Comparison of ENCODE assay signal across 11 mouse cellular contexts in the genomic region with DNA sequence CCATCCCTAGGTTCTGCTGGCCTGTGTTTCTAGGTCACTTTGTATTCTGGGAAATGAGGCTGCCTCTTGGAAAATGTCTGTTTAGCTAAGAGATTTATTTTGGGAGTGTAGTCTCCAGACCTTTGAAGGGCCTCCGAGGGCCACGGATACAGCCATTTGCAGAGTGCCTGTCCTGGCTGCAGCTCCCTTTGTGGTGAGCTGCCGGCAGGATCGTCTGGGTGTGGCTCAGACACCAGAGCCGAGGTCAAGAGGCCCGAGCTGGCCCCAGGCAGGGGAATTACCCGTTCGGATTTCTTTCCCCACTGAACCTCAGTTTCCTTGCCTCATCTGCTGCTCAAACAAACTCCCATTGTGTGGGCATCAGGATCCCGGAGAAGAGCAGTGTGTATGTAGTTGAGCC. TPM values are rescaled to one million over a fixed set of nuclear protein-coding genes. Genes with fewer than 3 reads are reported as not detected.
DNase-seq lines count a peak whose midpoint lies in the region; ATAC-seq and TF ChIP-seq lines count a peak whose summit lies in the region.
"Had no signal": no experiment of that assay in that cellular context is flagged by ENCODE, and none has a peak within 500 bp of the region (broad histone marks: within the 10 kb centered on the region; RNA-seq: fewer than 3 reads in every experiment).

No protein-coding gene starts in this region.

- H3K27me3 ChIP-seq in heart, adult 2 months (ENCODE audit: control insufficient read depth, insufficient read depth, low read length): no peaks in the 10 kb centered on the region
- no peaks in the 10 kb centered on the region for H3K27me3 ChIP-seq in ES-Bruce4 (ENCODE audit: control insufficient read depth, insufficient read depth, low read length, poor library complexity, severe bottlenecking)
- H3K27me3 ChIP-seq in heart, embryonic 11.5 days (ENCODE audit: control insufficient read depth, insufficient read depth, low read length): peaks cover 8% of the 10 kb centered on the region; the same call in 1 of the 2 replicates
- H3K27me3 ChIP-seq: neural tube, embryonic 12.5 days had no signal

- H3K4me3 ChIP-seq in heart, adult 2 months: no peak overlapping the region
- no peak overlapping the region for H3K4me3 ChIP-seq in ES-Bruce4 (ENCODE audit: low read depth, low read length)
- H3K4me3 ChIP-seq in heart, embryonic 11.5 days (ENCODE audit: low read depth, low read length): no peak overlapping the region
- no peak overlapping the region for H3K4me3 ChIP-seq in layer of hippocampus, adult 2 months
- H3K4me3 ChIP-seq: neural tube, embryonic 12.5 days had no signal

- no peak for ATAC-seq in heart, embryonic 11.5 days (replicated peaks; ENCODE audit: insufficient number of reproducible peaks, low FRiP score, low TSS enrichment)

- no peaks in the 10 kb centered on the region; the same call in 1 of the 2 replicates for H3K36me3 ChIP-seq in heart, adult 2 months (ENCODE audit: control insufficient read depth, insufficient read depth, low read length)
- no peaks in the 10 kb centered on the region for H3K36me3 ChIP-seq in ES-Bruce4 (ENCODE audit: control insufficient read depth, insufficient read depth, low read length, poor library complexity, severe bottlenecking)
- H3K36me3 ChIP-seq in heart, embryonic 11.5 days (ENCODE audit: control insufficient read depth, insufficient read depth, low read length): no peaks in the 10 kb centered on the region
- H3K36me3 ChIP-seq: neural tube, embryonic 12.5 days had no signal

- TF ChIP-seq CTCF in heart, adult 2 months (IDR thresholded peaks at IDR 0.05): no peak
- no peak for TF ChIP-seq CTCF in ES-Bruce4 (IDR thresholded peaks at IDR 0.05; ENCODE audit: low read depth, low read length)
- TF ChIP-seq CTCF in layer of hippocampus, adult 2 months (conservative IDR thresholded peaks at IDR 0.05): no peak

- DNase-seq in heart, adult 2 months: peak; percentile 57 to 65
- DNase-seq in heart, postnatal 10 days: no peak
- peak; percentile 44 for DNase-seq in adrenal gland, postnatal 14 days
- DNase-seq in layer of hippocampus, adult 2 months (ENCODE audit: low spot score in 2 of 2): no peak
- no peak for DNase-seq in thymus, postnatal 14 days
- no peak for DNase-seq in natural killer cell, adult 2 months (ENCODE audit: low spot score in 2 of 2)
- DNase-seq: cerebellum, adult 8-10 months; kidney, postnatal 4 days had no signal

- intact Hi-C loops in heart, adult 2 months (cut with DNase I): loop anchor here (5.0 kb wide), 1 partner anchor 34 kb away; no protein-coding TSS in a partner anchor
- intact Hi-C loops in heart, postnatal 10 days (cut with DNase I): no loop called here

- peak overlapping the region; percentile 65 for H3K27ac ChIP-seq in heart, adult 2 months
- no peak overlapping the region for H3K27ac ChIP-seq in ES-Bruce4 (ENCODE audit: insufficient read depth, low read length)
- H3K27ac ChIP-seq in heart, embryonic 11.5 days (ENCODE audit: low read depth, low read length): 0 out of 2 replicates have a peak overlapping the region, but pooled peaks have one; percentile 22
- H3K27ac ChIP-seq in layer of hippocampus, adult 2 months: no peak overlapping the region
- H3K27ac ChIP-seq: neural tube, embryonic 12.5 days had no signal

- H3K4me2 ChIP-seq in heart, embryonic 11.5 days: no peak overlapping the region
- H3K4me2 ChIP-seq: neural tube, embryonic 12.5 days had no signal

- 18% methylated on average over 9 of the region's 9 CpGs for WGBS in heart, adult 2 months
- WGBS in heart, embryonic 11.5 days (ENCODE audit: insufficient replicate concordance): 17% methylated on average over 9 of the region's 9 CpGs

- no peaks in the 10 kb centered on the region for H3K79me2 ChIP-seq in heart, adult 2 months (replicated peaks; ENCODE audit: control insufficient read depth, insufficient read depth, low read length)

- no peaks in the 10 kb centered on the region for H3K9me3 ChIP-seq in ES-Bruce4 (replicated peaks; ENCODE audit: control insufficient read depth, insufficient read depth, low read length, poor library complexity, severe bottlenecking)
- H3K9me3 ChIP-seq in heart, embryonic 11.5 days (replicated peaks; ENCODE audit: control insufficient read depth, low read length): no peaks in the 10 kb centered on the region
- H3K9me3 ChIP-seq: neural tube, embryonic 12.5 days had no signal

- TF ChIP-seq EP300 in heart, adult 2 months (IDR thresholded peaks at IDR 0.05; ENCODE audit: insufficient read depth, low read depth, low read length): no peak
- 0 out of 2 replicates have a peak, but pooled peaks have one; percentile 3 for TF ChIP-seq EP300 in ES-Bruce4 (IDR thresholded peaks at IDR 0.05; ENCODE audit: insufficient read depth, low read depth, low read length)

- no peak overlapping the region for H3K9ac ChIP-seq in heart, adult 2 months (ENCODE audit: low read depth, low read length)
- H3K9ac ChIP-seq in ES-Bruce4 (ENCODE audit: low read depth, poor library complexity, severe bottlenecking): no peak overlapping the region
- 0 out of 2 replicates have a peak overlapping the region, but pooled peaks have one; percentile 28 for H3K9ac ChIP-seq in heart, embryonic 11.5 days (ENCODE audit: low read depth, low read length)
- H3K9ac ChIP-seq: neural tube, embryonic 12.5 days had no signal

- TF ChIP-seq POLR2A in heart, adult 2 months (IDR thresholded peaks at IDR 0.05; ENCODE audit: insufficient read depth, low read depth, low read length): no peak
- TF ChIP-seq POLR2A in ES-Bruce4 (IDR thresholded peaks at IDR 0.05; ENCODE audit: insufficient read depth, low read length): no peak

- H3K4me1 ChIP-seq in heart, adult 2 months (ENCODE audit: control insufficient read depth, insufficient read depth, low read length): peaks cover 20% of the 10 kb centered on the region
- peaks cover 2% of the 10 kb centered on the region for H3K4me1 ChIP-seq in ES-Bruce4 (ENCODE audit: control insufficient read depth, insufficient read depth, low read length)
- peaks cover 39% of the 10 kb centered on the region for H3K4me1 ChIP-seq in heart, embryonic 11.5 days (ENCODE audit: control insufficient read depth, insufficient read depth, low read length)

RNA-seq across cellular contexts. Expression of gene Crispld2, which starts 43.9 kb away (rescaled TPM):
- total RNA-seq in heart, adult 2 months (2021): 10 to 100 TPM; 24.3 to 29.9 TPM
- polyA plus RNA-seq in heart, adult 2 months (2012; rRNA removed): 30.3 and 47.5 TPM in 2 replicates
- total RNA-seq in heart, postnatal 10 days (2021): 10 to 100 TPM; 10.6 to 14.8 TPM
- 0.84 and 1.3 TPM in 2 replicates for polyA plus RNA-seq in ES-Bruce4 (2011; ENCODE audit: insufficient read depth, insufficient read length, low read depth, missing spikeins)
- 6.9 and 8.3 TPM in 2 replicates for total RNA-seq in adrenal gland, postnatal 14 days (2021)
- polyA plus RNA-seq in heart, embryonic 11.5 days (2014; fragmentation: Nextera tagmentation; extraction: Ambion mirVana): 1.7 and 2.8 TPM in 2 replicates
- total RNA-seq in layer of hippocampus, adult 2 months (2021): 1 to 10 TPM; 2.0 to 2.5 TPM

Comparison
In these comparisons a context has a peak if more than half of its experiments do, and no peak if none do; other contexts are left out.
1. DNase-seq: peak in heart, adult 2 months (2 of 2) and adrenal gland, postnatal 14 days (single experiment); none in heart, postnatal 10 days (0 of 2), layer of hippocampus, adult 2 months (0 of 2), thymus, postnatal 14 days (single experiment) and natural killer cell, adult 2 months (0 of 2).
2. H3K27ac ChIP-seq: peak in heart, adult 2 months (single experiment) and heart, embryonic 11.5 days (single experiment); none in ES-Bruce4 (single experiment) and layer of hippocampus, adult 2 months (single experiment).